Mouse (Mus musculus) heart, adult 2 months (tissue): ENCODE results near the gene Gpat3.

ENCODE experiments used
- CTCF ChIP-seq: fragments of 200-600 bp; IDR thresholded peaks from 2 replicates; pipeline ENCODE4 v1.8.1; 2022; ENCODE audit warnings: antibody characterized with exemption, mild to moderate bottlenecking, moderate library complexity
- EP300 ChIP-seq: fragments of 200-500 bp; IDR thresholded peaks from 2 replicates; pipeline ENCODE4 v1.6.1; 2011; ENCODE audit warnings: low read depth, low read length, control low read depth; ENCODE audit not compliant: insufficient read depth
- POLR2A ChIP-seq: fragments of 200-500 bp; IDR thresholded peaks from 2 replicates; pipeline ENCODE4 v1.6.1; 2011; ENCODE audit warnings: mild to moderate bottlenecking, low read depth, low read length, control low read depth; ENCODE audit not compliant: insufficient read depth

DNA sequence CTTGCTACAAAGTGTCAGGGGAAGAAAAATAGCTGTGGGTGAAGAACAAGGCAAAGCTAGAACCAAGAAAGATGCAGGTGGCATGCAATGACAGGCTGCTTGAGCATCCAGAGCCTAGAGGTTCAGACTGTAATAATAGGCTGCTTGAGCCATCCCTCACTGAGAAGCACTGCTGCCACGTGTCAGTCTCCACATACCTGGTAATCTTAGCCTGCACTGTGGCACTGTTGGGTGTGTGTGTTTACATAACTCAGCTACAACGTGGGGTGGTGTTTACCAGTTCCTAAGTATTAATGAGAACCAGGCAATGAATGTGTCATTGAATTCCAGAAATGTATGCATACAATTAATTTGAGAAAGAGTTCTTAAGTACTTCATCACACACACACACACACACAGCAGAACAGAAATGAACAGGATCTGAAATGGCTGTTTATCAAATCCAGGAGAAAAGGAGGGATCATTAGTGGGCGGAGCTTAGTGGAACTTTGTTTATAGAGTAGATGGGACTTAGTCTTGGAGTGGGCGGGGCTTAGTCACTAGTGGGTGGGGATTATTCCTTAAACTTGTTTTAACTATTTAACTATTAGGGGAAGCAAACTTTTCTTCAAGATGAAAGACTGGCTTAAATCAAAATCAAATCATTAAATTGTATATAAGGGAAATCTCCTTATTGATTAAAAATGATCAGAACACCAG lies 23.8 kb downstream of the Gpat3 start:
- TF ChIP-seq POLR2A, result no peak
- TF ChIP-seq CTCF, result no peak
- TF ChIP-seq EP300, result no peak
